Mouse (Mus musculus) embryonic facial prominence, embryonic 13.5 days (tissue): ENCODE results near the gene Rps6ka2. TPM values are rescaled to one million over a fixed set of nuclear protein-coding genes. Genes with fewer than 3 reads are reported as not detected.
"Not testable (repeated sequence)": the region's sequence is repeated elsewhere in the genome, so short reads cannot be mapped to it uniquely, and the experiment has no call there.

Source experiments
- ATAC-seq: fragments of 200-750 bp; cut with Nextera tagmentation; 2 replicates; pipeline ENCODE4 v1.8.0; 2017; ENCODE audit warnings: low read depth; ENCODE audit not compliant: insufficient number of reproducible peaks, insufficient read depth, low FRiP score, low TSS enrichment
- H3K27ac ChIP-seq: fragments of 300-500 bp; sonication (generic); 2 replicates; pipeline ENCODE4 v1.5.1; 2015; ENCODE audit warnings: moderate library complexity, mild to moderate bottlenecking, inconsistent platforms
- H3K27me3 ChIP-seq: fragments of 300-500 bp; sonication (generic); 2 replicates; pipeline ENCODE4 v1.6.1; 2015; ENCODE audit warnings: mild to moderate bottlenecking, inconsistent platforms
- H3K36me3 ChIP-seq: fragments of 300-500 bp; sonication (generic); 2 replicates; pipeline ENCODE4 v1.6.1; 2015; ENCODE audit warnings: mild to moderate bottlenecking, inconsistent platforms
- H3K4me1 ChIP-seq: fragments of 300-500 bp; sonication (generic); 2 replicates; pipeline ENCODE4 v1.6.1; 2015; ENCODE audit warnings: inconsistent platforms
- H3K4me2 ChIP-seq: fragments of 300-500 bp; sonication (generic); 2 replicates; pipeline ENCODE4 v1.6.1; 2015; ENCODE audit warnings: moderate library complexity, mild to moderate bottlenecking, inconsistent platforms
- H3K4me3 ChIP-seq: fragments of 300-500 bp; sonication (generic); 2 replicates; pipeline ENCODE4 v1.5.1; 2015; ENCODE audit warnings: mild to moderate bottlenecking, inconsistent platforms
- H3K9ac ChIP-seq: fragments of 300-500 bp; sonication (generic); 2 replicates; pipeline ENCODE4 v1.6.1; 2015; ENCODE audit warnings: mild to moderate bottlenecking, inconsistent platforms
- H3K9me3 ChIP-seq: fragments of 300-500 bp; sonication (generic); 2 replicates; pipeline ENCODE4 v1.6.1; 2016; ENCODE audit warnings: inconsistent platforms
- WGBS: fragments of 180-500 bp; shearing (Covaris S2); methylation state at CpG from one replicate; pipeline ENCODE4 v1.1.7; 2015; ENCODE audit warnings: mixed read lengths; 5-methylcytosine and 5-hydroxymethylcytosine counted together
- polyA plus RNA-seq: library from polyadenylated mRNA; unstranded; fragments of >200 nt; fragmentation: Nextera tagmentation; extraction: Ambion mirVana; gene quantifications from 2 replicates; pipeline ENCODE4 v1.2.1, GENCODE M21; 2015

The Rps6ka2 gene
- polyA plus RNA-seq, 1 experiment from 2014 or later: 12.1 TPM

DNA sequence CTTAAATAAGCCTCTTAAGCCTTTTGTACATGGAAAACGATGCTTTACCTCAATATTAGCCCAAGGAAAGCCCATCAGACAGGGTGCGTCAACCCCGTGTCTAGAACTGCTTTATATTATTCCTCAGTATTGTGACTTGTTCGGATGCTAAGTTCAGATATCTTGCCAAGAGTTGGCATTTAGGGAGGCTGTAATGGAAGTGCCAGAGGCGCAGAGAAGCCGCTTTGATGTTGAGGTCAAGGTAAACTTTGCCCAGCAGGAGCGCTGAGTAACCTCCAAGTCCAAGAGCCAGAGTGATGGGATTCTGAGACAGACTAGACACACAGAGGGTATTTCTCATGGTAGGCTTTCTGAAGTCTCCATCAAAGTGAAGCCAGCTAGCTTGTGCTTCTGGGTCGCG is 109.3 kb downstream of the Rps6ka2 start:
- Histone ChIP-seq H3K27me3 (no peaks in the 10 kb centered on the region), H3K27ac (no peak overlapping the region), H3K36me3 (peaks cover 31% of the 10 kb centered on the region), H3K4me1 (no peaks in the 10 kb centered on the region), H3K4me3 (no peak overlapping the region), H3K4me2 (no peak overlapping the region), H3K9ac (no peak overlapping the region), H3K9me3 (no peaks in the 10 kb centered on the region)
- 94% methylated on average over 9 of the region's 9 CpGs for WGBS
- ATAC-seq: no peak

DNA sequence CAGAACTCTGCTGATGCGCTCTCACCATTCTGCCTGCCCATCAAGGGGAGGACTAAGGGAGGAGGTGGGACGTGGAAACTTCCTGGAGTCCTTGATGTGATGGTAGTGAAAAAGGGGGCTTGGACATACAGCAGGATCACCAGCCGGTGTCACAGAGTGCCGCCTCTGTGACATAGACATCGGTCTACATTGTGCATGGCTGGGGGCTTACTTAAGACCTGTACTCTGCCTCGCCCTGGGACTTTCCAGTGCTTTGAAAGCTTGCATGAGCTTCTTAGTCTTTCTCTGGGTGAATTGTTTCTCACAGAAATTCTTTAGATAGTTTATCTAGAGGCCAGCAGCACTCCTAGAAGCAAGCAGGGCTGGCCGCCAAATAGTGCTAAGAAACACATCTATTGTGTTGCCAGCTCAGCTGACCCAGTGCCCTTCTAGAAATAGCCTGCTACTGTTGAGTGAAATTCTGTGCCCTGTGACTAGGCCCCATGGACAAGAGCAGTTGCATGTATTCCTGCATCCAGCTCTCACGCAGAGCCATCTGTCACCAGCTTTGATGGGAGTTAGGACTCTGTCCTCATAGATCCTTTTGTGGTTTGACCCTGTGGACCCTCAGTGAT is 114.5 kb downstream of the Rps6ka2 start:
- Histone ChIP-seq H3K27ac (no peak overlapping the region), H3K4me2 (no peak overlapping the region), H3K27me3 (no peaks in the 10 kb centered on the region), H3K9me3 (no peaks in the 10 kb centered on the region), H3K4me1 (0 out of 2 replicates have a peak, but pooled peaks cover 3% of the 10 kb centered on the region), H3K4me3 (no peak overlapping the region), H3K36me3 (peaks cover 11% of the 10 kb centered on the region), H3K9ac (no peak overlapping the region)
- no peak for ATAC-seq
- 85% methylated on average over 8 of the region's 8 CpGs for WGBS

DNA sequence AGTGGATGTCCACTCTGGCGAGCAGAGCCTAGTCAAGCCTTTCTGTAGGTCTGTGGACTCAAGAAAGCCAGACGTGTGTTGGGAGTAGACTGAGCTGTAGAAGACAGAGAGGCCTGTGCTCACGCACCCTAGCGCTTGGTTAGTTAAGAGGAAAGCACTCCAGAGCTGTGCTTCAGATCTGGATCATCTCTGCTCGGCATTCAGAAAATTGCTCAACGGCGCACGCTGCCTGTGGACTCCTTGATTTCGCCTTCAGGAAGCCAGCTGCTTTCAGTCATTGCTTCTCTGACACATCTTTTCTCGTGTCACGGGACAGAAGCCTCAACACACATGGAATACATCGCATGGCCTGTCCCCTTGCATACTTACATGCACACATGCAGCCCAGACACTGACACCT is 115.4 kb downstream of the Rps6ka2 start:
- 73% methylated on average over 12 of the region's 12 CpGs for WGBS
- Histone ChIP-seq H3K27me3 (no peaks in the 10 kb centered on the region), H3K4me3 (no peak overlapping the region), H3K27ac (no peak overlapping the region), H3K36me3 (peaks cover 10% of the 10 kb centered on the region), H3K4me2 (no peak overlapping the region), H3K9ac (no peak overlapping the region), H3K4me1 (0 out of 2 replicates have a peak, but pooled peaks cover 3% of the 10 kb centered on the region), H3K9me3 (no peaks in the 10 kb centered on the region)
- no peak for ATAC-seq

DNA sequence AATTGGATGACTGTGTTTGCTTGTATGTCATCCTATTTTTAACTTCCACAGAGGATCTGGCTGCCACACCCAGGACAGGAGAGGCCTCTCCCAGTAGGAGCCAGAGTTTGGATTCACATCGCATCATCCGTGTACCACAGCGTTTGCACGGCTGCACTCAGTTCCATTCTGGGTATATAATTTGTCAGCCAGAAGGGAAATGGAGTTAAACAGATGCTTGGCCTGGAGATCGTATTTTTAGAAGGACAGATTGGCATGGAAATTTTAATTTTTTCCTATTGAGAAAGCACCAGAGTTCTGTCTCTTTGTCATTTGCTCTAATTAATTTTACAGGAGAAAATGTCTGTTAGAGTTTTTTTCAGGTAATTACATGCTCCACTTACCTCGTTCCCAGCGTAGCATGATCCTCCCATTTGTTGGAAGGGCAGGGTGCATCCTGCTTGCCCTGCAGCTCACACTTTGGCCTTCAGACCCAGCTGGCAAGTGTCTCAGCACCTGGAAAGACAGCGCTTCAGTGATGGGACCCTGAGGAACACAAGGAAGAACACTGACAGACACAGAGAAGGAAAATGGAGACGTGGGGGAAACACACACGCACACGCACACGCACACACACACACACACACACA is 116.6 kb downstream of the Rps6ka2 start:
- Histone ChIP-seq H3K9me3 (no peaks in the 10 kb centered on the region), H3K4me3 (no peak overlapping the region), H3K4me1 (0 out of 2 replicates have a peak, but pooled peaks cover 3% of the 10 kb centered on the region), H3K4me2 (no peak overlapping the region), H3K27me3 (no peaks in the 10 kb centered on the region), H3K9ac (no peak overlapping the region), H3K27ac (no peak overlapping the region), H3K36me3 (peaks cover 10% of the 10 kb centered on the region)
- no peak for ATAC-seq
- 81% methylated on average over 12 of the region's 12 CpGs for WGBS

DNA sequence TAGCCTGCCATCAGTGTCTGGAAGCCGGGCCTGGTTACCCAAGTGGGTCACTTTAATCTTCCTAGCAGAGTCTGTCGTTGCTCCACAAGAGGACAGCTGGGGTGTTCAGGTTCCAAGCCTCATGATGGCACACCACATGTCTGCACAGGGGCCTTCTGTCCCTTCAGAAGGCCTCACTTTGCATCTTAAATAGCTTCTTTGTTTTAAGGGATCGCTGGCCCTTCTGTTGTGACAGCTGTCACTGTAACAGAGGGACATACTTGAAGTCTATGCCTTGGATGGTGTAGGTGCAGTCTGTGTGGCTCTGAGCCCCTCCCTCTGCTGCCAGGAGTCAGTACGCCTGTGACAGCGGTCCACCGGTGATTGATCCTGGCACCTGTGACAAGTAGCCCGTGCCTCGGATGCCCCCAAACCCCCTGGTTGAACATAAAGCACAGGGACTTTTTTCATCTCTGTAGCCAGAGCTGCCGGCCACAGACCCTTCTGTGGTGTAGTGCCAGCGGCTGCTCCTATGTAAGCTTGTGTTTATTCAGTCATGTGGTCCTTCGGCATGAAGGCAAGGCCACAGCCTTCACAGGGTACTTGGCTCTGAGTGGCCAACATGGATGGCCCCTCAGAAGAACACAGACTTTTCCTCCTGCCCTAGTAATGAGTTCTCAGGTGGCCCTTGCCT is 122.2 kb downstream of the Rps6ka2 start:
- Histone ChIP-seq H3K4me3 (no peak overlapping the region), H3K27ac (no peak overlapping the region), H3K4me1 (no peaks in the 10 kb centered on the region), H3K27me3 (no peaks in the 10 kb centered on the region), H3K9me3 (no peaks in the 10 kb centered on the region), H3K4me2 (no peak overlapping the region), H3K9ac (no peak overlapping the region), H3K36me3 (peaks cover 10% of the 10 kb centered on the region; the same call in 1 of the 2 replicates)
- WGBS: 77% methylated on average over 11 of the region's 11 CpGs
- no peak for ATAC-seq

DNA sequence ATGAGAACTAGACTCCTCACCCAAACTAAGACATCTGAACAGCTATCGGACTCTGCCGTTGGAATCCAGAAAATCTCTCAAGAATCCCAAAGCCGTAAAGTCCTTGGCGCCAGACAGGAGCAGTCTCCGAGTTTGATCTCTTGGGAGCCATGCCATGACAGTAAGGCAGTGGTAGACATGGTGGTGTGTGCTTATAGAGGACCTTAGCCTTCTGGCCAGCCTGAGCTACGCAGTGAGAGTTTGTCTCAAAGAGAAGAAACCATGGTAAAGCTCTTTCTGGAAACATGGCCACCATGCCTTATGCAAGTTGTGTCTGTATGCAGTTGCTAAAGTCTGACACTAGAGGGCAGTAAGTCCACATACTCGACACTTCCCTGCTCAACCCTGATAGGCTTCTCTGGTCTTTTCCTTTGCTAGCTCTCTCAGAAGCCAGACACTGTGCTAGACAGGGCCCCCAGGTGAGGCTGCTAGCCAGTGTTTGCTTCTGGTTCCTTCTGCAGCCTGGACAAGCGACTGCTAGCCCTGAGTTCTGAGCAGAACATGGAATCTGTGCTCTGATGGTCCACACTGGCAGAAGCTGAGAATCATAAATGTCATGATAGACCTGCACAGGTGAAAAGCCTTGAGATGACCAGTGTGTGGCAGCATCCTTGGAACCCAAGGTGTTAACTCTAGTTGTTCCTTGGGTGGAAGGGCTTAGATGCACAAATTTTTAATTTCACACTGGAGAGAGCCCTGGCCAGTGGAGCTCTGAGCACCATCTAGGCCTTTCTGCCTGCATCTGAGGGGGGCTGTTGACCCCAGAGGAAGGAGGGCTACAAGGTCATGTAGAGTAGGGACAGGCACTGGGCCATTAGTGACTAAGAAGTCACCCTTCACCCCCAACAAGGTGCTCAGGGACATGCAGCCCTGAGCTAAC is 136.6 kb downstream of the Rps6ka2 start:
- H3K9me3 ChIP-seq, H3K4me3 ChIP-seq, H3K4me2 ChIP-seq, H3K27me3 ChIP-seq, H3K36me3 ChIP-seq, H3K27ac ChIP-seq, H3K9ac ChIP-seq, H3K4me1 ChIP-seq: not testable (repeated sequence)
- peak; percentile 59; the same call in 1 of the 2 replicates for ATAC-seq
- 57% methylated on average over 8 of the region's 8 CpGs for WGBS

DNA sequence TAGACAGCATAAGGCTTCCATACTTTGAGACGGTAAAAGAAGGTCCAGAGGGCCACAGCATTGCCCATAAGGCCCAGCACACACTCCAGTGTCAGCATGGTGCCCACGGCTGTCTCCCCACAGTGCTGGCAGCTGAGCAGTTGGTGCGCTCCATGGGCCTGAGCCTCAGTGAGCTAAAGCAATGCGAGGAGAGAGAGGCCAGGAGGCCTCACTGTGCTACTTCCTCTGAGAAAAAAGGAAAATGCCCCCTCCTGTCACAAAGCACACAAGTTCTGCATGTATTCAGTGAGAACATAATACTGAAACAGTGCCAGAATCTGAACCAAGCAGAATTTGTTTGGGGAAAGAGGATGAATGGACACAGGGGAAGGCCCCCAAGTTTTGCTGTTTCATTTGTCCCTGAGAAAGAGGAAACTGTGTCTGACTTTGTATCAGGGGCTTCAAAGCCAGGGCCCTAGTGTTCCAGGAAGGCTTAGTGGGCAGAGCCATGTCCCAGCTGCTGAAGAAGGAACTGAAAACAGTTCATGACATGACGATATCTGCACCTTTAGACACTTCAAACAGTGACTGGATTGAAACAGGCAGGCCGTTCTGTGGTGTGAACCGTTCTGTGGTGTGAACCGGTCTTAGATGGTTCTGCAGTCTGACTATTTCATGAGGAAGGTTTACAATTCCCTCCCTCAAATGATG is 145.9 kb downstream of the Rps6ka2 start:
- not testable (repeated sequence) for ATAC-seq, H3K4me1 ChIP-seq, H3K27me3 ChIP-seq, H3K4me2 ChIP-seq, H3K4me3 ChIP-seq, H3K9ac ChIP-seq, H3K27ac ChIP-seq, H3K36me3 ChIP-seq, H3K9me3 ChIP-seq
- WGBS: 86% methylated on average over 7 of the region's 8 CpGs

DNA sequence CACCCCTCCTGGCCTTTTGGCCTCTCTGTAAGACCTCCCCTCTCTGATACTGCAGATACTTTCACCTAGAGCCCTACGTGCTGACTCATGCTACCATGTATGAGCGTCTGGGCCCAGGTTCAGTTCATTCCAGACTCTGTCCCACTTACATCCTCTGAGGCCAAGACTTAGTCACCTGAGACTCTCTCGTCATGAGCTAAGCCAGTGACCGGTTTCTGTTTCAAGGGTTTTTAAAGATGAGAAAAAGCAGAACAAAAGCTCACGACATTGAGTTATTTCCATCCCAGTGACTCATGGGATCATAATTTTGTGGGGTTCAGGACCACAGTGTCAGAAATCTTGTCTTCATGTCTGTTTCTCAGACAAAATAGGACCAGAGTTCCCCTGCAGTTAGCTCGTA is 149.9 kb downstream of the Rps6ka2 start:
- H3K27me3 ChIP-seq, H3K27ac ChIP-seq, H3K9ac ChIP-seq, H3K9me3 ChIP-seq, ATAC-seq, H3K4me1 ChIP-seq, H3K36me3 ChIP-seq, H3K4me2 ChIP-seq, H3K4me3 ChIP-seq: not testable (repeated sequence)
- WGBS: 77% methylated on average over 6 of the region's 6 CpGs

DNA sequence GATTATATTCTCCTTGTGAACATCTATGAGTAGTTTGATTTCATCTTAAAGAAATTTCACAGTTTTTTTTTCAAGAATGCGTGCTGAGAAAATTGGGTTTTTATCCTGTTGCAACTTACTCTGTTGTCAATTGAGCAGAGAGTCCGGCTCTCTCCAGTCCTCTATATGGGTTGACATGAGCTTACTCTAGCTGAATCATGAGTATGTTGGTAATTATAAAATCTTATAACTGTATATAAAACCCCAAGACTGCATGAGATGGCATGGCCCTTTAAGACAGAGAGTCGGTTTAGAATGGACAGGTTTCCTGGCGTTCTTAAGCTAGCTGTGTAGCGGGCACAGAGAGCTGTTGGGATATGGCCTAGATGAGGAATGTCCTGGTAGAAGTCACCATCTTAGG is 154.4 kb downstream of the Rps6ka2 start, which contains the start of gene Tcp10a:
Gene Tcp10a, plus strand, starts transcription at position 301 of the 400 bp plus-strand sequence.
- not testable (repeated sequence) for H3K9ac ChIP-seq, H3K27ac ChIP-seq, H3K4me3 ChIP-seq, H3K4me1 ChIP-seq, H3K4me2 ChIP-seq, H3K36me3 ChIP-seq, H3K27me3 ChIP-seq, H3K9me3 ChIP-seq, ATAC-seq
- 94% methylated on average over 5 of the region's 5 CpGs for WGBS

DNA sequence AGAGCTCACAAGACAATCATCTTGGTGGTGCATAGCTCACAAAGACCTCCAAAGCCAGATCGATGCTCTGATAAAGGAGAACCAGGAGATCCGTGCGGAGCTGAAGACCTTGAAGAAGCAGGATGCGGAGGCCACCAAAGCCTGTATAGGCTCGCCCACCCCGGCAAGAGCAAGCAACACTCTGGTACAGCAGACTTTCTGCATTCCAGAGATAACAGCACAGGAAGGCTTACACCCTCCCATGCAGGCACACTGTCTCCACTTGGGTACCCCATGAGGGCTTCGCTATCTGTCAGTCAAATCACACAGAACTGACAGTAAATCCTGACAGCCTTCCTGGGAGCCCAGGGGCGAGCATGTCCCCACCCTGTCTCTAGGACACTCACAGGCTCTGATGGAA is 156.5 kb downstream of the Rps6ka2 start:
- peak; percentile 56; the same call in 1 of the 2 replicates for ATAC-seq
- H3K4me3 ChIP-seq, H3K36me3 ChIP-seq, H3K9ac ChIP-seq, H3K4me2 ChIP-seq, H3K9me3 ChIP-seq, H3K27me3 ChIP-seq, H3K4me1 ChIP-seq, H3K27ac ChIP-seq: not testable (repeated sequence)
- 54% methylated on average over 5 of the region's 8 CpGs for WGBS

DNA sequence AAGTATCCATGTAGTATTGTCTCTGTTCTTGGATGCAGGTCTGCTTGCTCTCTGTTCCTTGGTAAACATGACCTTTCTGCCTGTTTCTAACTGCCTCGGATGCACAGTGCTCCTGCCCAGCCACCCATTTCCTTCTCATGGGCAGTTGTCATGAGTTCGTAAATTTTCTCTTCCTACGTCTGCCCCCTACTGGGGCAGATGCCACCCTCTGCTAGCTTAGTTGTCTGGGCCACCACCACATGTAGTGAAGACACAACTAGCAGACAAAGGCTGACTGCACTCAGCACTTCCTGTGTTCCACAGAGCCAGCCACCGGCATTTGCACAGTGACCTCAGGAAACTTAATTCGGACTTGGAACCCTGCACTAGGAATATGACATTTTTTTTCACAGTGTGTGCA is 162.8 kb downstream of the Rps6ka2 start:
- not testable (repeated sequence) for H3K36me3 ChIP-seq, H3K4me2 ChIP-seq, H3K9me3 ChIP-seq, H3K27me3 ChIP-seq, H3K4me1 ChIP-seq, H3K9ac ChIP-seq, H3K27ac ChIP-seq, ATAC-seq, H3K4me3 ChIP-seq
- WGBS: 85% methylated on average over 3 of the region's 5 CpGs
